Mouse (Mus musculus): ENCODE measurements at regions not wholly inside any gene's neighbourhood (a gene's known extent, or its start where the extent isn't known, plus 50 kb on each side); places are given as distances from the start of the nearest gene placed in this dataset.
"Not testable (repeated sequence)": the region's sequence is repeated elsewhere in the genome, so short reads cannot be mapped to it uniquely, and the experiment has no call there.

GRCm38 (mm10) chr13:12680283-12680953 is 114.7 kb downstream of the Ero1lb start:
- peak; percentile 21 for TF ChIP-seq CTCF (IDR thresholded peaks at IDR 0.05; ENCODE audit: low read depth, low read length)
- TF ChIP-seq EP300 (IDR thresholded peaks at IDR 0.05; ENCODE audit: insufficient read depth, low read depth, low read length), result not testable (repeated sequence)

All from ES-Bruce4 (cell line).